Mouse (Mus musculus): ENCODE data around the gene Cux1. TPM values are rescaled to one million over a fixed set of nuclear protein-coding genes. Genes with fewer than 3 reads are reported as not detected.

Gene Cux1
- polyA plus RNA-seq, 1 experiment from 2014 or later: 121 TPM

GRCm38 (mm10) chr5:136511378-136511777 is 55.9 kb downstream of the Cux1 start:
- no peak for ATAC-seq (replicated peaks)
- Histone ChIP-seq H3K27me3 (replicated peaks) (no peaks in the 10 kb centered on the region), H3K4me1 (peaks cover 9% of the 10 kb centered on the region; the same call in 1 of the 2 replicates), H3K9me3 (no peaks in the 10 kb centered on the region), H3K9ac (no peak overlapping the region), H3K4me2 (no peak overlapping the region), H3K4me3 (no peak overlapping the region), H3K36me3 (replicated peaks) (no peaks in the 10 kb centered on the region), H3K27ac (0 out of 2 replicates have a peak overlapping the region, but pooled peaks have one; percentile 14)
- 58% methylated on average over 7 of the region's 7 CpGs for WGBS

- WGBS: 90% methylated on average over 5 of the region's 5 CpGs
- no peaks in the 10 kb centered on the region for H3K9me3 ChIP-seq
- no peaks in the 10 kb centered on the region for H3K27me3 ChIP-seq (replicated peaks)
- no peak overlapping the region for H3K27ac ChIP-seq
- H3K4me2 ChIP-seq: no peak overlapping the region
- no peaks in the 10 kb centered on the region for H3K36me3 ChIP-seq (replicated peaks)
- H3K9ac ChIP-seq: no peak overlapping the region
- no peak for ATAC-seq (replicated peaks)
- peaks cover 9% of the 10 kb centered on the region; the same call in 1 of the 2 replicates for H3K4me1 ChIP-seq
- H3K4me3 ChIP-seq: no peak overlapping the region
Observed at GRCm38 (mm10) chr5:136510609-136511008, 56.7 kb downstream of the Cux1 start.

- no peak for ATAC-seq (replicated peaks)
- no peak overlapping the region for H3K27ac ChIP-seq
- 87% methylated on average over 4 of the region's 4 CpGs for WGBS
Observed at GRCm38 (mm10) chr5:136507629-136508028, 59.7 kb downstream of the Cux1 start.

GRCm38 (mm10) chr5:136506262-136506661 is 61.0 kb downstream of the Cux1 start:
- H3K4me2 ChIP-seq: no peak overlapping the region
- no peaks in the 10 kb centered on the region for H3K27me3 ChIP-seq (replicated peaks)
- H3K9me3 ChIP-seq: no peaks in the 10 kb centered on the region
- no peak for ATAC-seq (replicated peaks)
- no peak overlapping the region for H3K27ac ChIP-seq
- no peak overlapping the region for H3K4me3 ChIP-seq
- no peaks in the 10 kb centered on the region for H3K36me3 ChIP-seq (replicated peaks)
- H3K9ac ChIP-seq: no peak overlapping the region
- peaks cover 29% of the 10 kb centered on the region for H3K4me1 ChIP-seq
- 89% methylated on average over 1 of the region's 1 CpGs for WGBS

More at GRCm38 (mm10) chr5:136507629-136508028, 59.7 kb downstream of the Cux1 start:
- H3K36me3 ChIP-seq (replicated peaks): no peaks in the 10 kb centered on the region
- H3K9me3 ChIP-seq: no peaks in the 10 kb centered on the region
- no peak overlapping the region for H3K4me2 ChIP-seq
- no peaks in the 10 kb centered on the region for H3K27me3 ChIP-seq (replicated peaks)
- H3K9ac ChIP-seq: no peak overlapping the region
- H3K4me3 ChIP-seq: no peak overlapping the region
- peaks cover 21% of the 10 kb centered on the region for H3K4me1 ChIP-seq

GRCm38 (mm10) chr5:136502491-136503086 is 64.7 kb downstream of the Cux1 start:
- no peak for ATAC-seq (replicated peaks)
- H3K27ac ChIP-seq: no peak overlapping the region
- H3K9ac ChIP-seq: no peak overlapping the region
- H3K36me3 ChIP-seq (replicated peaks): no peaks in the 10 kb centered on the region
- WGBS: 71% methylated on average over 5 of the region's 5 CpGs
- H3K4me3 ChIP-seq: no peak overlapping the region
- H3K4me1 ChIP-seq: peaks cover 45% of the 10 kb centered on the region
- H3K4me2 ChIP-seq: no peak overlapping the region
- H3K27me3 ChIP-seq (replicated peaks): no peaks in the 10 kb centered on the region
- H3K9me3 ChIP-seq: no peaks in the 10 kb centered on the region

GRCm38 (mm10) chr5:136500307-136500871 is 66.9 kb downstream of the Cux1 start:
- Histone ChIP-seq H3K27me3 (replicated peaks) (no peaks in the 10 kb centered on the region), H3K27ac (no peak overlapping the region), H3K9me3 (no peaks in the 10 kb centered on the region), H3K9ac (no peak overlapping the region), H3K4me1 (peaks cover 48% of the 10 kb centered on the region), H3K4me3 (no peak overlapping the region), H3K4me2 (no peak overlapping the region), H3K36me3 (replicated peaks) (no peaks in the 10 kb centered on the region)
- WGBS: 50% methylated on average over 6 of the region's 6 CpGs
- ATAC-seq (replicated peaks): no peak

- Histone ChIP-seq H3K36me3 (replicated peaks) (no peaks in the 10 kb centered on the region), H3K27me3 (replicated peaks) (no peaks in the 10 kb centered on the region), H3K27ac (no peak overlapping the region), H3K4me2 (no peak overlapping the region), H3K4me3 (no peak overlapping the region), H3K9me3 (no peaks in the 10 kb centered on the region), H3K4me1 (peaks cover 42% of the 10 kb centered on the region), H3K9ac (no peak overlapping the region)
- 91% methylated on average over 2 of the region's 2 CpGs for whole genome bisulfite sequencing
- no peak for ATAC-seq (replicated peaks)
Observed at GRCm38 (mm10) chr5:136499316-136499715, 68.0 kb downstream of the Cux1 start.

GRCm38 (mm10) chr5:136498741-136499140 is 68.5 kb downstream of the Cux1 start:
- H3K27me3 ChIP-seq (replicated peaks): no peaks in the 10 kb centered on the region
- WGBS: 93% methylated on average over 3 of the region's 3 CpGs
- no peak overlapping the region for H3K9ac ChIP-seq
- no peak for ATAC-seq (replicated peaks)
- H3K4me1 ChIP-seq: peaks cover 37% of the 10 kb centered on the region
- no peaks in the 10 kb centered on the region for H3K9me3 ChIP-seq
- H3K36me3 ChIP-seq (replicated peaks): no peaks in the 10 kb centered on the region
- H3K4me3 ChIP-seq: no peak overlapping the region
- H3K27ac ChIP-seq: no peak overlapping the region
- no peak overlapping the region for H3K4me2 ChIP-seq

GRCm38 (mm10) chr5:136497301-136497700 is 70.0 kb downstream of the Cux1 start:
- no peak for ATAC-seq (replicated peaks)

GRCm38 (mm10) chr5:136495581-136495980 is 71.7 kb downstream of the Cux1 start:
- no peak for ATAC-seq (replicated peaks)
- Histone ChIP-seq H3K4me3 (no peak overlapping the region), H3K9me3 (no peaks in the 10 kb centered on the region), H3K9ac (no peak overlapping the region), H3K4me1 (peaks cover 18% of the 10 kb centered on the region), H3K27me3 (replicated peaks) (no peaks in the 10 kb centered on the region), H3K36me3 (replicated peaks) (no peaks in the 10 kb centered on the region), H3K4me2 (no peak overlapping the region), H3K27ac (no peak overlapping the region)
- WGBS: 91% methylated on average over 3 of the region's 3 CpGs

More at GRCm38 (mm10) chr5:136497301-136497700, 70.0 kb downstream of the Cux1 start:
- H3K27me3 ChIP-seq (replicated peaks): no peaks in the 10 kb centered on the region
- no peak overlapping the region for H3K4me3 ChIP-seq
- no peaks in the 10 kb centered on the region for H3K9me3 ChIP-seq
- H3K36me3 ChIP-seq (replicated peaks): no peaks in the 10 kb centered on the region
- 49% methylated on average over 2 of the region's 2 CpGs for WGBS
- no peak overlapping the region for H3K4me2 ChIP-seq
- no peak overlapping the region for H3K9ac ChIP-seq
- no peak overlapping the region for H3K27ac ChIP-seq
- peaks cover 28% of the 10 kb centered on the region for H3K4me1 ChIP-seq

GRCm38 (mm10) chr5:136494927-136495326 is 72.4 kb downstream of the Cux1 start:
- Histone ChIP-seq H3K4me3 (no peak overlapping the region), H3K9ac (no peak overlapping the region), H3K27me3 (replicated peaks) (no peaks in the 10 kb centered on the region), H3K4me2 (no peak overlapping the region), H3K9me3 (no peaks in the 10 kb centered on the region), H3K4me1 (peaks cover 11% of the 10 kb centered on the region), H3K36me3 (replicated peaks) (no peaks in the 10 kb centered on the region), H3K27ac (no peak overlapping the region)
- 76% methylated on average over 7 of the region's 7 CpGs for WGBS
- no peak for ATAC-seq (replicated peaks)

GRCm38 (mm10) chr5:136494288-136494687 is 73.0 kb downstream of the Cux1 start:
- WGBS: 82% methylated on average over 2 of the region's 2 CpGs
- Histone ChIP-seq H3K36me3 (replicated peaks) (no peaks in the 10 kb centered on the region), H3K4me3 (no peak overlapping the region), H3K27me3 (replicated peaks) (no peaks in the 10 kb centered on the region), H3K9me3 (no peaks in the 10 kb centered on the region), H3K4me2 (no peak overlapping the region), H3K4me1 (0 out of 2 replicates have a peak, but pooled peaks cover 7% of the 10 kb centered on the region), H3K9ac (no peak overlapping the region), H3K27ac (no peak overlapping the region)
- ATAC-seq (replicated peaks): no peak

GRCm38 (mm10) chr5:136489450-136489849 is 77.8 kb downstream of the Cux1 start:
- H3K27ac ChIP-seq: no peak overlapping the region
- H3K36me3 ChIP-seq (replicated peaks): no peaks in the 10 kb centered on the region
- H3K4me1 ChIP-seq: no peaks in the 10 kb centered on the region
- no peak for ATAC-seq (replicated peaks)
- H3K9me3 ChIP-seq: no peaks in the 10 kb centered on the region
- H3K4me3 ChIP-seq: no peak overlapping the region
- H3K4me2 ChIP-seq: no peak overlapping the region
- H3K9ac ChIP-seq: no peak overlapping the region
- no peaks in the 10 kb centered on the region for H3K27me3 ChIP-seq (replicated peaks)
- 88% methylated on average over 5 of the region's 5 CpGs for WGBS

All from midbrain, embryonic 15.5 days (tissue).